Mouse (Mus musculus) T-cell, adult 66 days (primary cell): Measurements from ENCODE around the gene Cib1. TPM values are rescaled to one million over a fixed set of nuclear protein-coding genes. Genes with fewer than 3 reads are reported as not detected.

ENCODE experiments used
- total RNA-seq, 2 experiments: library from RNA; stranded (reverse); gene quantifications; 3 replicates in 1 of 2; 4 replicates in 1 of 2; pipeline ENCODE4 v1.2.4; 2023

Gene Cib1
- total RNA-seq: 10 to 100 TPM; 46.9 to 58.5 TPM

DNA sequence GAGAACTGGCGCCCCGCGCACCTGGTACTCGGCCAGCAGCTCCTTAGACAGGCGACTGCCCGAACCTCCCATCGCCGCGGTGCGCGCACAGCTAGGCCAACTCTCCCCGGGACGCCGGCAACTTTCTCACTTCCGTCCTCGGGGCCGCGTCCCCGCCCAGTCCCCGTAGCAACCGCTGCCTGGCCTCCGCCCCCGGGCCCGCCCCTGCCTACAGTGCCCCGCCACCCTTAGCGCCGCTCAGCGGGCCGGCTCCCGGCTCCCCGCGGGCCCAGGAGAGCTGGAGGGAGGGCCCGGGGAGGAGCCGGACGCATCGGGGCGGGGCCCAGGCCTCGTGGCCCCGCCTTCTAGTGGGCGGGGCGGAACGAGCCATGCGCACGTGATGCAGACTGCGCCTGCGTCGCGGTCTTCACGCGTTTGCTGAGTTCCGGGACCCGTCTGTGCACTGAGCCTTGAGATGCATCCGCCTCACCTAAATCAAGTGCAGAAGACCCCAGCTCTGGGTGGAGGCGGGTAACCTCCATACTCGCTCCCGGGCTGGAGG lies at the start of gene Cib1, which contains the start of gene Gdpgp1:
Cib1 (minus strand) TSS at position 325 of the 541 bp plus-strand sequence.
Gdpgp1 (plus strand) TSS at position 377 of the 541 bp plus-strand sequence.

DNA sequence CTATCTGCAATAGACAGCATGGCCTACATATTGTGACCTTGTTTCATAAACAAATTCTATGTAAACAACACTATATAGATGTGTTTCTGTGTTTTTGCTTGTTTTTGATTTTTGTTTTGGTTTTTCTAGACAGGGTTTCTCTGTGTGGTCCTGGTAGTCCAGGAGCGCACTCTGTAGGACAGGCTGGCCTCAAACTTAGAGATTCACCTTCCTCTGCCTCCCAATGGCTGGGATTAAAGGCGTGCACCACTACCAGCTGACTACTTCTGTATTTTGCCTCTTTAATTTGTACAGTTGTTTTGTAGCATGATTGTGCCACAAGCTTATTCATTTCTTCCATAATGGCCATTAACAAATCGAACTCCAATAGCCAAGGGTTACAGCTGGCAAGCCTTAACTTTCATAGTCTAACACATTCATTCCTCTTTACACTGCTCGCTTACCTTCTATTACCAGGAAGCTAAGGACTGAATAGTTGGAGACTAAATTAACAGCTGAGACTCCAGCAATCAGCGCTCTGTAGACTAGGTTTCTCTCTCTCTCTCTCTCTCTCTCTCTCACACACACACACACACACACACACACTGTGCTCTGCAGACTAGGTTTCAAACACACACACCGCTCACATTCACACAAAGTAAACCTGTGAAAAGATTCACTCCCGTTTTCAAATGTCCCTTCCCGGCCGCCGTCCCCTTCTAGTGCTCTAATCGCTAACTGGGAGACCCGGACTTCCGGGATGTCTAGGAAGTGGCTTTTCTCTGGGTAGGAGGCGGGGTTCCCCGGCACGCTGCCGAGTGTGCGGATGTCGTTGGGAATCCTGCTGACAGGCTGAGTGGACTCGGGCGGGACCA lies 36.5 kb upstream of the Cib1 start, which contains the start of gene Vps33b:
Vps33b (plus strand) TSS at position 753 of the 854 bp plus-strand sequence.

DNA sequence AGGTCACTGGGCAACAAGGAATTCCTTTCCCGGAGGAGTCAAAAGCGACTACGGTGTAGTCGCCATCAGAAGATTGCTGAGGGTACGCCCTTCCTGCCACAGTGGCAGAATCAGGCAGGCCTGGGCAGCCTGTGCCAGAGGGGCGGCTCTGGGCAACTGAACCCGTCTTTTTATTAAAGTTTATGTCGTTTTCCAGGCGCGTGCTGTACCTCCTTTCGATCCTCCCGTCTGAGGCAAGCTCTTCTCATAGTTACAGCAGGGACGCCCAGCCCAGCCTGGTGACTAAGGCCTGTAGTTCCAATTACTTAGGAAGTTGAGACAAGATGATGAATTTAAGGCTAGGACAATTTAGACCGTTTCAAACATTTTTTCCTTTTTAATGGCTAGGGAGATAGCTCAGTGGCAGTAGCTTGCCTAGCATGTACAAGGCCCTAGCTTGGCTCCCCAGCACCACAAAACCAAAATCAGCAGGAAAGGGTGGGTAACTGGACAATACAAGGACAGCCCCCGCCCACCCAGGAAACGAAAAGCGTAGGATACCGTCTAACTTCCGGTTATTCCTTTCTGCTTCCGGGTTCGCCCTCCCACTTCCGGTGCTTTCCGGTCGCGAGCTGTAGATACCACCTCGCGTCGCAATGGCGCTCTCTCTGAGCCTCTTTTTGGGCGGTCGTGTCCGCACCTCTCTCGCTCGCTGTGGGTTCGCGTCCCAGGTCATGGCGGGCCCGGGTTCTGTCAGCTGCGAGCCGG lies 28.2 kb upstream of the Cib1 start, which contains the start of gene Ngrn:
Ngrn (plus strand) TSS at position 591 of the 747 bp plus-strand sequence.

DNA sequence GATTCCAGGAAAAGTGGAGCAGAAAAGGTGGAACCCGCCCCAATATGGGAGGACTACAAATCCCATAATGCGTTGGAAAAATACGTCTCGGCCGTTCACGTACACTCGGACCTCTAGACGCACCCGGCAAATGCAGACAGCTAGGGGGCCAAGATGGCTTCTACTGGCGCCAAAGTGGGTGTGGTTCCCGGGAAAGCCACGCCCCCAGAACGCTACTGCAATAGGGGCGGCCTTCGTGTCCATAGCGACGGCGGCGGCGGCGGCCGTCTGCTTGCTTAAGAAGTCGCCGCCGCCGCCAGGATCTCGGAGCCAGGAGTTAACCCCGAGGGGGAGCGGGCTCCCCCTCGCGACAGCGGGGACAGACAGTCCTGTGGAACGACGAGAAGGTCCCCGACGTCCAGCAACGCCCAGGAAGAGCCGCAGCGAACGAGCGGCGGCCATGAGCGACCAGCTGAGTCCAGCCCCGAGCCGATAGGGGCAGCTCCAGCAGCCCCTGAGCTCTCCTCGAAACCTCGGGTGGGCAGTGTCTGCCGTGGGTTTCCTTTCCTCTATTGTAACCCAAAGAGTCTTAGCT lies 13.6 kb upstream of the Cib1 start, which contains the start of gene Ttll13:
Ttll13 (plus strand) TSS at position 229 of the 574 bp plus-strand sequence.

DNA sequence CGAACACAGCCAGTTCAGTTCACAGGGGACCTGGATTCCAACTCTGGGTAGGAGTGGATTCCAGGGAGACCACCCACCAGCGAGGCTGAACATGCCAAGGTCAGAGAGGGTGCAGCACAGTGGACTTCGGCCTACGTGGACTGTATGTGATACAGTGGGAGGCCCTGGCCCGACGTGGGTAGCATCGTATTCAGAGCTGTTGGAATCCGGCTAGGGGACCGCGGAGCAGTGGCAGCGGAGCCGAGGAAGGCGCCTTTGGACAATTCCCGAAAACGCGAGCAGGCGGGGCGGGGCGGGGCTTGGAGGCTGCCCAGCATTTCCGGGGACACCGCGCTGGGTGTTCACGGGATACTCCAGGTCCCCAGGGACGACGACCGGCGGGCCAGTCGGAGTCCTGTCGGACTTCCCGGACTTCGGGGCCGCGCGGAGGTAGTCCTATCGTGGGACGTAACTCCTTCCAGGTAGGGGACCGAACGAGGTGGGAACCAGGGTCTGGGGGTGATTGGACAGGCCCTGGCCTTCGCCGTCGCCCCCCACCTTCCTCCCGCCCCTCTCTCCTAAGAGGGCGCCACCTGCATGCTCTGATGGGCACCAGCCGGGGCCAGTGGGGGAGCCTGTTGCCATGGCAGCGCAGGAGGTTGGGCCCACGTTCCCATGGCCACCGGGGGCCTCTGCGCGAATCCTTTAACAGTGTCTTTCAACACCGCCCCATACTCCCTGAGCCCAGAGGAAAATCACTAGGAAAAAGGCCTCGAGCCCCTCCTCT lies 45.9 kb downstream of the Cib1 start, which contains the start of gene Sema4b:
Sema4b (plus strand) TSS at position 311 of the 766 bp plus-strand sequence.

Other genes starting within 250 kb of the Cib1 start
- gene Zfp710, start 208.0 kb downstream of the Cib1 start, total RNA-seq: 10 to 100 TPM; 27.9 to 35.9 TPM
- 10 to 100 TPM; 38.1 to 41.4 TPM for gene Idh2, start 117.4 kb downstream of the Cib1 start, total RNA-seq
- 10 to 100 TPM; 49.1 to 50.8 TPM for gene Sema4b, start 46.0 kb downstream of the Cib1 start, total RNA-seq
- gene Gdpgp1, start 52 bp upstream of the Cib1 start, total RNA-seq: 1 to 10 TPM; 6.9 to 8.1 TPM
- gene Ttll13, start 13.6 kb upstream of the Cib1 start, total RNA-seq: 1 to 10 TPM in 1 of 2 experiments, under 1 TPM in 1; 0.41 to 1.0 TPM
- 10 to 100 TPM; 21.1 to 21.8 TPM for gene Ngrn, start 28.4 kb upstream of the Cib1 start, total RNA-seq
- gene Vps33b, start 36.8 kb upstream of the Cib1 start, total RNA-seq: 10 to 100 TPM; 30.0 to 36.6 TPM
- gene Prc1, start 61.6 kb upstream of the Cib1 start, total RNA-seq: 1 to 10 TPM; 7.9 to 8.1 TPM
- gene Rccd1, start 91.6 kb upstream of the Cib1 start, total RNA-seq: 10 to 100 TPM; 31.3 to 36.6 TPM
- gene Unc45a, start 108.2 kb upstream of the Cib1 start, total RNA-seq: 100 to 1,000 TPM; 114 to 117 TPM
- gene Hddc3, start 110.3 kb upstream of the Cib1 start, total RNA-seq: 1 to 10 TPM; 7.5 to 8.3 TPM
- gene Man2a2, start 138.6 kb upstream of the Cib1 start, total RNA-seq: 100 to 1,000 TPM; 101 to 118 TPM
- gene Fes, start 155.1 kb upstream of the Cib1 start, total RNA-seq: 10 to 100 TPM in 1 of 2 experiments, 1 to 10 TPM in 1; 5.2 to 11.5 TPM
- 10 to 100 TPM; 73.1 to 73.7 TPM for gene Furin, start 172.6 kb upstream of the Cib1 start, total RNA-seq